Mouse (Mus musculus) cerebral cortex, adult 2 months (tissue): Measurements from ENCODE around the gene Nubp2.

ENCODE experiments used
- WGBS: fragments of 180-500 bp; shearing (Covaris S2); methylation state at CpG from one replicate; pipeline ENCODE4 v1.1.7; 2018; 5-methylcytosine and 5-hydroxymethylcytosine counted together

Nubp2 gene

GRCm38 (mm10) chr17:24886134-24886931, at the start of gene Nubp2, which contains the start of gene Spsb3:
TSS of gene Nubp2 (minus strand) at chr17:24886349.
TSS of gene Spsb3 (plus strand) at chr17:24886643.
- WGBS: under 1% methylated on average over 69 of the region's 69 CpGs

- WGBS: 30% methylated on average over 4 of the region's 4 CpGs
Observed at GRCm38 (mm10) chr17:24934926-24935325, 48.8 kb upstream of the Nubp2 start.

GRCm38 (mm10) chr17:24933163-24933562, 47.0 kb upstream of the Nubp2 start:
- 43% methylated on average over 4 of the region's 4 CpGs for WGBS

- WGBS: 61% methylated on average over 4 of the region's 4 CpGs
Observed at GRCm38 (mm10) chr17:24932431-24932830, 46.3 kb upstream of the Nubp2 start.

GRCm38 (mm10) chr17:24929506-24929905, 43.4 kb upstream of the Nubp2 start:
- WGBS: 62% methylated on average over 1 of the region's 1 CpGs

GRCm38 (mm10) chr17:24923246-24923645, 37.1 kb upstream of the Nubp2 start:
- WGBS: 56% methylated on average over 1 of the region's 1 CpGs

- WGBS: 85% methylated on average over 2 of the region's 2 CpGs
Observed at GRCm38 (mm10) chr17:24907591-24907990, 21.4 kb upstream of the Nubp2 start.

GRCm38 (mm10) chr17:24903767-24904166, 17.6 kb upstream of the Nubp2 start:
- 74% methylated on average over 9 of the region's 9 CpGs for WGBS

GRCm38 (mm10) chr17:24902671-24903474, 16.7 kb upstream of the Nubp2 start:
- 64% methylated on average over 9 of the region's 9 CpGs for WGBS

GRCm38 (mm10) chr17:24902124-24902523, 16.0 kb upstream of the Nubp2 start:
- WGBS: 89% methylated on average over 5 of the region's 5 CpGs

GRCm38 (mm10) chr17:24900014-24900413, 13.9 kb upstream of the Nubp2 start:
- 93% methylated on average over 6 of the region's 6 CpGs for WGBS

- 60% methylated on average over 5 of the region's 5 CpGs for WGBS
Observed at GRCm38 (mm10) chr17:24899153-24899552, 13.0 kb upstream of the Nubp2 start.

GRCm38 (mm10) chr17:24898041-24898854, 12.1 kb upstream of the Nubp2 start:
- 73% methylated on average over 4 of the region's 4 CpGs for WGBS

GRCm38 (mm10) chr17:24897600-24897999, 11.5 kb upstream of the Nubp2 start:
- WGBS: 50% methylated on average over 4 of the region's 4 CpGs

- 19% methylated on average over 11 of the region's 11 CpGs for WGBS
Observed at GRCm38 (mm10) chr17:24896993-24897269, 10.8 kb upstream of the Nubp2 start.

GRCm38 (mm10) chr17:24896241-24896992, 10.3 kb upstream of the Nubp2 start, which contains the start of gene Nme3:
TSS of gene Nme3 (plus strand) at chr17:24896500.
- WGBS: under 1% methylated on average over 50 of the region's 50 CpGs

- WGBS: 2% methylated on average over 23 of the region's 23 CpGs
Observed at GRCm38 (mm10) chr17:24895571-24896240, 9.6 kb upstream of the Nubp2 start.

- WGBS: under 1% methylated on average over 62 of the region's 62 CpGs
Observed at GRCm38 (mm10) chr17:24894995-24895547, 8.9 kb upstream of the Nubp2 start, which contains the start of the genes Eme2 and Mrps34. TSS of gene Eme2 (minus strand) at chr17:24895087. TSS of gene Mrps34 (plus strand) at chr17:24895116.

GRCm38 (mm10) chr17:24894061-24894994, 8.2 kb upstream of the Nubp2 start:
- 10% methylated on average over 31 of the region's 31 CpGs for WGBS
